Mouse (Mus musculus): ENCODE results near the gene Map4k1. TPM values are rescaled to one million over a fixed set of nuclear protein-coding genes. Genes with fewer than 3 reads are reported as not detected.
A peak's percentile ranks its signal among the peaks of the same experiment; 100 is the strongest.

Gene Map4k1
- polyA plus RNA-seq, 1 experiment from 2014 or later: 12.1 TPM

GRCm38 (mm10) chr7:29044302-29044701 is 62.5 kb downstream of the Map4k1 start:
- Histone ChIP-seq H3K4me3 (ENCODE audit: low read depth, low read length) (no peak overlapping the region), H3K27me3 (ENCODE audit: control insufficient read depth, insufficient read depth, low read length) (no peaks in the 10 kb centered on the region), H3K9ac (ENCODE audit: low read length) (no peak overlapping the region), H3K4me2 (ENCODE audit: low read depth, severe bottlenecking) (no peak overlapping the region; the same call in 1 of the 2 replicates), H3K36me3 (ENCODE audit: control insufficient read depth, insufficient read depth, low read length) (peaks cover 3% of the 10 kb centered on the region; the same call in 1 of the 2 replicates), H3K4me1 (ENCODE audit: control insufficient read depth, insufficient read depth, low read length) (peaks cover 9% of the 10 kb centered on the region; the same call in 1 of the 2 replicates), H3K27ac (replicated peaks; ENCODE audit: low read depth, low read length) (no peak overlapping the region), H3K9me3 (ENCODE audit: control insufficient read depth, low read length) (peaks cover 3% of the 10 kb centered on the region; the same call in 1 of the 2 replicates)
- no peak for DNase-seq (ENCODE audit: low spot score)
- WGBS: 42% methylated on average over 9 of the region's 9 CpGs
- ATAC-seq (ENCODE audit: insufficient number of reproducible peaks, low FRiP score, low TSS enrichment, low read depth): no peak

- Histone ChIP-seq H3K4me3 (ENCODE audit: low read depth, low read length) (no peak overlapping the region), H3K4me1 (ENCODE audit: control insufficient read depth, insufficient read depth, low read length) (0 out of 2 replicates have a peak, but pooled peaks cover 2% of the 10 kb centered on the region), H3K27ac (replicated peaks; ENCODE audit: low read depth, low read length) (no peak overlapping the region), H3K4me2 (ENCODE audit: low read depth, severe bottlenecking) (0 out of 2 replicates have a peak overlapping the region, but pooled peaks have one; percentile 10), H3K36me3 (ENCODE audit: control insufficient read depth, insufficient read depth, low read length) (peaks cover 3% of the 10 kb centered on the region; the same call in 1 of the 2 replicates), H3K9me3 (ENCODE audit: control insufficient read depth, low read length) (peaks cover 3% of the 10 kb centered on the region; the same call in 1 of the 2 replicates), H3K9ac (ENCODE audit: low read length) (no peak overlapping the region), H3K27me3 (ENCODE audit: control insufficient read depth, insufficient read depth, low read length) (no peaks in the 10 kb centered on the region)
- 4% methylated on average over 12 of the region's 12 CpGs for WGBS
- ATAC-seq (ENCODE audit: insufficient number of reproducible peaks, low FRiP score, low TSS enrichment, low read depth): peak; percentile 64; the same call in 1 of the 2 replicates
- no peak for DNase-seq (ENCODE audit: low spot score)
These were observed 64.7 kb downstream of the Map4k1 start for GRCm38 (mm10) chr7:29046533-29046932.

GRCm38 (mm10) chr7:29048070-29048469 is 66.2 kb downstream of the Map4k1 start:
- Histone ChIP-seq H3K27me3 (ENCODE audit: control insufficient read depth, insufficient read depth, low read length) (peaks cover 10% of the 10 kb centered on the region), H3K4me1 (ENCODE audit: control insufficient read depth, insufficient read depth, low read length) (0 out of 2 replicates have a peak, but pooled peaks cover 2% of the 10 kb centered on the region), H3K4me2 (ENCODE audit: low read depth, severe bottlenecking) (no peak overlapping the region), H3K27ac (replicated peaks; ENCODE audit: low read depth, low read length) (no peak overlapping the region), H3K36me3 (ENCODE audit: control insufficient read depth, insufficient read depth, low read length) (peaks cover 3% of the 10 kb centered on the region; the same call in 1 of the 2 replicates), H3K4me3 (ENCODE audit: low read depth, low read length) (no peak overlapping the region), H3K9ac (ENCODE audit: low read length) (no peak overlapping the region), H3K9me3 (ENCODE audit: control insufficient read depth, low read length) (peaks cover 3% of the 10 kb centered on the region; the same call in 1 of the 2 replicates)
- 75% methylated on average over 3 of the region's 3 CpGs for WGBS
- ATAC-seq (ENCODE audit: insufficient number of reproducible peaks, low FRiP score, low TSS enrichment, low read depth) (no peak), DNase-seq (ENCODE audit: low spot score) (no peak)

- H3K9ac ChIP-seq (ENCODE audit: low read length): no peak overlapping the region
- ATAC-seq (ENCODE audit: insufficient number of reproducible peaks, low FRiP score, low TSS enrichment, low read depth) (no peak), DNase-seq (ENCODE audit: low spot score) (no peak)
- H3K4me1 ChIP-seq (ENCODE audit: control insufficient read depth, insufficient read depth, low read length): 0 out of 2 replicates have a peak, but pooled peaks cover 2% of the 10 kb centered on the region
- 82% methylated on average over 11 of the region's 11 CpGs for WGBS
- no peak overlapping the region for H3K4me3 ChIP-seq (ENCODE audit: low read depth, low read length)
- H3K27ac ChIP-seq (replicated peaks; ENCODE audit: low read depth, low read length): no peak overlapping the region
- no peak overlapping the region for H3K4me2 ChIP-seq (ENCODE audit: low read depth, severe bottlenecking)
- H3K9me3 ChIP-seq (ENCODE audit: control insufficient read depth, low read length): peaks cover 3% of the 10 kb centered on the region; the same call in 1 of the 2 replicates
- peaks cover 16% of the 10 kb centered on the region for H3K27me3 ChIP-seq (ENCODE audit: control insufficient read depth, insufficient read depth, low read length)
- H3K36me3 ChIP-seq (ENCODE audit: control insufficient read depth, insufficient read depth, low read length): no peaks in the 10 kb centered on the region
These were observed 66.8 kb downstream of the Map4k1 start for GRCm38 (mm10) chr7:29048615-29049014.

GRCm38 (mm10) chr7:29050797-29051196 is 68.9 kb downstream of the Map4k1 start:
- Histone ChIP-seq H3K9me3 (ENCODE audit: control insufficient read depth, low read length) (peaks cover 3% of the 10 kb centered on the region; the same call in 1 of the 2 replicates), H3K27me3 (ENCODE audit: control insufficient read depth, insufficient read depth, low read length) (peaks cover 30% of the 10 kb centered on the region), H3K9ac (ENCODE audit: low read length) (no peak overlapping the region), H3K4me1 (ENCODE audit: control insufficient read depth, insufficient read depth, low read length) (0 out of 2 replicates have a peak, but pooled peaks cover 2% of the 10 kb centered on the region), H3K4me2 (ENCODE audit: low read depth, severe bottlenecking) (no peak overlapping the region), H3K36me3 (ENCODE audit: control insufficient read depth, insufficient read depth, low read length) (no peaks in the 10 kb centered on the region), H3K4me3 (ENCODE audit: low read depth, low read length) (no peak overlapping the region), H3K27ac (replicated peaks; ENCODE audit: low read depth, low read length) (no peak overlapping the region)
- DNase-seq (ENCODE audit: low spot score) (peak; percentile 46), ATAC-seq (ENCODE audit: insufficient number of reproducible peaks, low FRiP score, low TSS enrichment, low read depth) (no peak)
- WGBS: 42% methylated on average over 2 of the region's 2 CpGs

GRCm38 (mm10) chr7:29052821-29053220 is 71.0 kb downstream of the Map4k1 start:
- ATAC-seq (ENCODE audit: insufficient number of reproducible peaks, low FRiP score, low TSS enrichment, low read depth) (peak; percentile 59; the same call in 1 of the 2 replicates), DNase-seq (ENCODE audit: low spot score) (peak; percentile 32)
- Histone ChIP-seq H3K9me3 (ENCODE audit: control insufficient read depth, low read length) (peaks cover 3% of the 10 kb centered on the region; the same call in 1 of the 2 replicates), H3K9ac (ENCODE audit: low read length) (no peak overlapping the region), H3K27ac (replicated peaks; ENCODE audit: low read depth, low read length) (no peak overlapping the region), H3K4me1 (ENCODE audit: control insufficient read depth, insufficient read depth, low read length) (no peaks in the 10 kb centered on the region), H3K4me2 (ENCODE audit: low read depth, severe bottlenecking) (peak overlapping the region; percentile 29; the same call in 1 of the 2 replicates), H3K36me3 (ENCODE audit: control insufficient read depth, insufficient read depth, low read length) (no peaks in the 10 kb centered on the region), H3K27me3 (ENCODE audit: control insufficient read depth, insufficient read depth, low read length) (peaks cover 30% of the 10 kb centered on the region), H3K4me3 (ENCODE audit: low read depth, low read length) (0 out of 2 replicates have a peak overlapping the region, but pooled peaks have one; percentile 7)
- 5% methylated on average over 19 of the region's 19 CpGs for WGBS

Small RNA genes within 50 kb of the gene (microRNA-seq; reads per million reads assigned to microRNA genes)
- gene Gm44408: not detected

Other genes with a start within 250 kb of the Map4k1 start
- gene Mrps12, start 240.2 kb upstream of the Map4k1 start, polyA plus RNA-seq (2014; fragmentation: Nextera tagmentation; extraction: Ambion mirVana): 146 and 156 TPM in 2 replicates
- gene Sars2, start 240.1 kb upstream of the Map4k1 start, polyA plus RNA-seq (2014; fragmentation: Nextera tagmentation; extraction: Ambion mirVana): 34.9 and 35.8 TPM in 2 replicates
- gene Ccer2, start 225.9 kb upstream of the Map4k1 start, polyA plus RNA-seq (2014; fragmentation: Nextera tagmentation; extraction: Ambion mirVana): not detected in 2 replicates
- 68.8 and 69.8 TPM in 2 replicates for gene Sirt2, start 215.3 kb upstream of the Map4k1 start, polyA plus RNA-seq (2014; fragmentation: Nextera tagmentation; extraction: Ambion mirVana)
- gene Nfkbib, start 214.5 kb upstream of the Map4k1 start, polyA plus RNA-seq (2014; fragmentation: Nextera tagmentation; extraction: Ambion mirVana): 40.3 and 44.4 TPM in 2 replicates
- 2.0 and 3.2 TPM in 2 replicates for gene Rinl, start 193.1 kb upstream of the Map4k1 start, polyA plus RNA-seq (2014; fragmentation: Nextera tagmentation; extraction: Ambion mirVana)
- 362 and 390 TPM in 2 replicates for gene Hnrnpl, start 173.5 kb upstream of the Map4k1 start, polyA plus RNA-seq (2014; fragmentation: Nextera tagmentation; extraction: Ambion mirVana)
- gene Ech1, start 156.8 kb upstream of the Map4k1 start, polyA plus RNA-seq (2014; fragmentation: Nextera tagmentation; extraction: Ambion mirVana): 93.2 and 94.7 TPM in 2 replicates
- gene Lgals4, start 148.2 kb upstream of the Map4k1 start, polyA plus RNA-seq (2014; fragmentation: Nextera tagmentation; extraction: Ambion mirVana): 1.9 and 2.2 TPM in 2 replicates
- gene Lgals7, start 118.2 kb upstream of the Map4k1 start, polyA plus RNA-seq (2014; fragmentation: Nextera tagmentation; extraction: Ambion mirVana): 1.3 and 2.6 TPM in 2 replicates
- gene Capn12, start 100.6 kb upstream of the Map4k1 start, polyA plus RNA-seq (2014; fragmentation: Nextera tagmentation; extraction: Ambion mirVana): 0.59 and 0.62 TPM in 2 replicates
- 208 and 213 TPM in 2 replicates for gene Actn4, start 19.7 kb upstream of the Map4k1 start, polyA plus RNA-seq (2014; fragmentation: Nextera tagmentation; extraction: Ambion mirVana)
- 463 and 476 TPM in 2 replicates for gene Eif3k, start 186 bp upstream of the Map4k1 start, polyA plus RNA-seq (2014; fragmentation: Nextera tagmentation; extraction: Ambion mirVana)
- gene Ryr1, start 143.1 kb downstream of the Map4k1 start, polyA plus RNA-seq (2014; fragmentation: Nextera tagmentation; extraction: Ambion mirVana): 2.5 and 2.7 TPM in 2 replicates
- 0.25 and 0.37 TPM in 2 replicates for gene Rasgrp4, start 152.8 kb downstream of the Map4k1 start, polyA plus RNA-seq (2014; fragmentation: Nextera tagmentation; extraction: Ambion mirVana)
- gene Fam98c, start 174.2 kb downstream of the Map4k1 start, polyA plus RNA-seq (2014; fragmentation: Nextera tagmentation; extraction: Ambion mirVana): 10.1 and 11.9 TPM in 2 replicates
- gene Ggn, start 188.2 kb downstream of the Map4k1 start, polyA plus RNA-seq (2014; fragmentation: Nextera tagmentation; extraction: Ambion mirVana): 0.23 and 0.81 TPM in 2 replicates
- gene Spred3, start 188.4 kb downstream of the Map4k1 start, polyA plus RNA-seq (2014; fragmentation: Nextera tagmentation; extraction: Ambion mirVana): 4.7 and 5.1 TPM in 2 replicates
- gene Psmd8, start 198.7 kb downstream of the Map4k1 start, polyA plus RNA-seq (2014; fragmentation: Nextera tagmentation; extraction: Ambion mirVana): 336 and 340 TPM in 2 replicates
- 0.16 and 0.45 TPM in 2 replicates for gene Catsperg1, start 232.0 kb downstream of the Map4k1 start, polyA plus RNA-seq (2014; fragmentation: Nextera tagmentation; extraction: Ambion mirVana)